Mouse (Mus musculus) kidney, postnatal 25 days (tissue): ENCODE data around the gene Tspyl4.
A peak's percentile ranks its signal among the peaks of the same experiment; 100 is the strongest.

Experiments
- DNase-seq, 2 experiments: peaks; one replicate each; pipeline ENCODE4 v3.0.0; 2021; ENCODE audit warnings: mixed read lengths in 2 of 2

Tspyl4 gene

GRCm38 (mm10) chr10:34326701-34327100 lies 29.5 kb downstream of the Tspyl4 start:
- no peak for DNase-seq

DNA sequence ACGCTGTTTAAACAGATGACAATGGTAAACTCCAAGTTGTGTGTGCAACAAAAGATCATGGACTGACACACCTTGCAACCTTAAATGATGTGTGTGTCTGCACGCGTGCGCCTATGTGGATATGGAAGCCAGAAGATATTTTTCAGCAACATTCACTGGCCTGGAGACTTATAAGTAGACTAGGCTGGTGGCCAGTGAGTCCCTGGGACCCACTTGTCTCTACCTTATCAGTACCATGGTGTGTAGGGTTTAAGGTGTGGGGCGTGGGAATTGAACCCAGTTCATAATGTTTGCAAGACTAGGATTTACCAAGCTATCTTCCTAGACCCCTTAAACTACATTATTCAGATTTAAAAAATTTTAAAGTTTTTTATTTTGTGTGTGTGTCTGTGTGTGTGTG lies 29.9 kb downstream of the Tspyl4 start:
- no peak for DNase-seq

- peak; percentile 45 to 55 for DNase-seq
These were observed 31.1 kb downstream of the Tspyl4 start for GRCm38 (mm10) chr10:34328310-34328709.

DNA sequence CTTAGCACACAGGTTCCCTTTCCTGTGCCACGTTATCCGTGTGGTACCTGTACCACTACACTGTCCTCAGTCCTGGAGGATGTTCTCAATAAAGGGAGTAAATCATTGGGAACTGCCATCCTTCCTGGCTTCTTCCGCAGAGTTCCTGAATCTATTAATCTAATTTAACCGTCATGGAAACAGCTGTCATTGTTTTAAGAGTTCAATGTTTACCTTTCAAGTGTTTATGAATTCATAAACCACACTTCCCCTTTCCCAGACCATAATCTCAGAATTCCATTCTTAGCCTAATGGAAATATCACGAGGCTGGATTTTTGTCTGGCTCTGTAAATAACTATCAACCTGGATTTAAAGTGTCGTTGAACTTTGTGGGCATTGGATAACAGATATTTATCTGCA lies 43.8 kb downstream of the Tspyl4 start:
- no peak for DNase-seq

DNA sequence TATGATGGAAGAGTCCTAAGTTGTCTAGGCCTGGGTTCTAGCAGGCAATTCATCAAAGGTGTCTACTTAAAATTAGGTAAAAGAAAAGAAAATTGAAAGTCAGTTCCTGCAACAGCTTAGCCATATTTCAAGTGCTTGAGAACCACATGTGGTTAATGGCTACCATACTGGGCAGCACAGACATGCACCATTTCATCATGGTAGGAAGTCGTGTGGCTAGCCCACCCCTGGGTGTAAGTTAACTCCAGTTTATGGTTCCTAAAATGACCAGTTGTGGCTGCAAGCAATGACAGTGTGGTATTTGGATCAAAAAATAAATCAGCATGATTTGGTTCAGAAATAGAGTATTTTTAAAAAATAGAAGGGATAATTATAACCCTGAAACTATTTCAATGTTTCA lies 44.6 kb downstream of the Tspyl4 start:
- no peak for DNase-seq
